Mouse (Mus musculus) hindbrain, embryonic 12.5 days (tissue): Measurements from ENCODE around the gene Lrba. TPM values are rescaled to one million over a fixed set of nuclear protein-coding genes. Genes with fewer than 3 reads are reported as not detected.

Experiments used
- ATAC-seq: fragments of 200-750 bp; cut with Nextera tagmentation; 2 replicates; pipeline ENCODE4 v1.8.0; 2017; ENCODE audit warnings: moderate TSS enrichment; ENCODE audit not compliant: low FRiP score
- H3K27ac ChIP-seq: fragments of 300-500 bp; sonication (generic); 2 replicates; pipeline ENCODE4 v1.5.1; 2016; ENCODE audit warnings: mild to moderate bottlenecking
- H3K27me3 ChIP-seq: fragments of 300-500 bp; sonication (generic); 2 replicates; pipeline ENCODE4 v1.6.1; 2016; ENCODE audit warnings: mild to moderate bottlenecking
- H3K36me3 ChIP-seq: fragments of 300-500 bp; sonication (generic); 2 replicates; pipeline ENCODE4 v1.6.1; 2016; ENCODE audit warnings: mild to moderate bottlenecking
- H3K4me1 ChIP-seq: fragments of 300-500 bp; sonication (generic); 2 replicates; pipeline ENCODE4 v1.6.1; 2016
- H3K4me2 ChIP-seq: fragments of 300-500 bp; sonication (generic); replicated peaks from 2 replicates; pipeline ENCODE4 v1.6.1; 2016; ENCODE audit warnings: mild to moderate bottlenecking
- H3K4me3 ChIP-seq: fragments of 300-500 bp; sonication (generic); 2 replicates; pipeline ENCODE4 v1.5.1; 2016; ENCODE audit warnings: mild to moderate bottlenecking
- H3K9ac ChIP-seq: fragments of 300-500 bp; sonication (generic); 2 replicates; pipeline ENCODE4 v1.6.1; 2016; ENCODE audit warnings: mild to moderate bottlenecking, moderate library complexity
- H3K9me3 ChIP-seq: fragments of 300-500 bp; sonication (generic); replicated peaks from 2 replicates; pipeline ENCODE4 v1.6.1; 2016; ENCODE audit warnings: mild to moderate bottlenecking
- WGBS: fragments of 180-500 bp; shearing (Covaris S2); methylation state at CpG from one replicate; pipeline ENCODE4 v1.1.7; 2016; 5-methylcytosine and 5-hydroxymethylcytosine counted together
- polyA plus RNA-seq: library from polyadenylated mRNA; unstranded; fragments of >200 nt; fragmentation: Nextera tagmentation; extraction: Ambion mirVana; gene quantifications from 2 replicates; pipeline ENCODE4 v1.2.1, GENCODE M21; 2016

The Lrba gene
- polyA plus RNA-seq, 1 experiment from 2014 or later: 8.4 TPM

DNA sequence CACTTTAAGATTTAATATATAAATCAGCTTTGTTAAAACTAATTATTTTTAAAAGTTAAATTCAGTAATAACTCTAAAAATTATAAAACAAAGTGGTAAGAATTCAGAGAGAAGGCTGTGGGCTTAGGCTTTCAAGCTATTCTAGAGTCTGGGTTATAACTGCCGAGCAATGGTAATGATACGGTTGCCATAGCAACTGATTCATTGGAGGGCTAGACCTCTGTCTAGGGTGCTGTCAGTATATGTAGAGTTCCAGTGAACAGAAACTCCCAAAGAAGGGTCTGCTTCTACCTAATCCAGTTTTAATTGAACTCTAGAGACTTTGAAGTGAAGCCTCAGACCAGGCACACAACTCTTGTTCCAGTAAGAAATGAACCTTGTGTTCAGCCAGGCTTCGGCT lies 377.8 kb downstream of the Lrba start:
- ATAC-seq: peak; percentile 75; the same call in 1 of the 2 replicates
- Histone ChIP-seq H3K36me3 (no peaks in the 10 kb centered on the region), H3K27me3 (no peaks in the 10 kb centered on the region), H3K9ac (no peak overlapping the region), H3K4me3 (no peak overlapping the region), H3K4me1 (peaks cover 3% of the 10 kb centered on the region), H3K9me3 (no peaks in the 10 kb centered on the region), H3K27ac (no peak overlapping the region), H3K4me2 (no peak overlapping the region)
- 56% methylated on average over 3 of the region's 3 CpGs for WGBS

DNA sequence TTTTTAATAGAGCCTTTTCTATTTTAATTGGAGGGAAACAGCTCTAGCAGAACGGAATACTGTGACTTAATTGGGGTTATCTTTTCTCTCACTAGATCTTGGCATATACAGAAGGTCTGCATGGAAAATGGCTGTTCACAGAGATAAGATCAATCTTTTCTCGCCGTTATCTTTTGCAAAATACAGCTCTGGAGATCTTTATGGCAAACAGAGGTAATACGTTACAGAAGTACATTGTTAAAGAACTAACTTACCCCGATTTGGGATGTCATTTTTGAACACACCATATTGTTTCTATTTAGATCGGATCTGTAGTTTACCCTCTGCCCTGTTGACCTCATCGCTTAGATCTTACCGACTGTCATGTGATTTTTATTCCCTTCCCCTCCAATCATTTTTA lies 381.3 kb downstream of the Lrba start:
- H3K27ac ChIP-seq: no peak overlapping the region
- no peak for ATAC-seq
- no peak overlapping the region for H3K4me2 ChIP-seq
- no peak overlapping the region for H3K9ac ChIP-seq
- no peaks in the 10 kb centered on the region for H3K36me3 ChIP-seq
- 84% methylated on average over 8 of the region's 8 CpGs for WGBS
- H3K4me3 ChIP-seq: no peak overlapping the region
- H3K9me3 ChIP-seq: no peaks in the 10 kb centered on the region
- no peaks in the 10 kb centered on the region for H3K27me3 ChIP-seq
- H3K4me1 ChIP-seq: peaks cover 3% of the 10 kb centered on the region

DNA sequence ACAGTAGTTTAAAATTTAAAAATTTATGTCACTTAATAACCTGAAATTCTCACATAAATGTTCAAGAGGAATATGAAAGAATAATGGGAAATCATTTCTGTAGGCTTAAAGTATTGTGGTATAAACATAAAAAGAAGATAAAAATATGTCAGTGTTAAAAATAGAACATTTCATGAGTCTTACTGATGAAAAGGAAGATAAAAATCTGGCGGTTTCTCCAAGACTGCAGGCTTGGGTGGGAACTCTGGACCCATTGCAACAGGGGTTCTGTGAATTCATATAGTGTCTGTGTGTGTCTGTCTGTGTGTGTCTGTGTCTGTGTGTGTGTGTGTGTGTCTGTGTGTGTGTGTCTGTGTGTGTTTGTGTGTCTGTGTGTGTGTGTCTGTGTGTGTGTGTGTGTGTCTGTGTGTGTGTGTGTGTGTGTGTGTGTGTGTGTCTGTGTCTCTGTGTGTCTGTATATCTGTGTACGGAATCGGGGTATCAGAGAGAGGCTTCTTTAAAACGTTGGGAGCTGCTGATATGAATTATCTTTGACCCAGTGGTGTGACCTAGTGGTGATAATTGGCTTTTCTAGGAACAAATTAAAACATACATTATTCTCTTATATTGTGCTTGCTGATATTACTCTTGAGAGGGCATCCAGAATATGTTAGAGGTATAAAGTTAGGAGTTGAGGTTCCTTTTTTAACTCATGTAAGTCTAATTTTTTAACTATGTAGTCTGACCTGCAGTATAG lies 402.7 kb downstream of the Lrba start:
- Histone ChIP-seq H3K9me3 (no peaks in the 10 kb centered on the region), H3K4me2 (no peak overlapping the region), H3K27ac (no peak overlapping the region), H3K4me3 (no peak overlapping the region), H3K36me3 (no peaks in the 10 kb centered on the region), H3K27me3 (no peaks in the 10 kb centered on the region), H3K4me1 (no peaks in the 10 kb centered on the region), H3K9ac (no peak overlapping the region)
- WGBS: 83% methylated on average over 4 of the region's 4 CpGs
- no peak for ATAC-seq

DNA sequence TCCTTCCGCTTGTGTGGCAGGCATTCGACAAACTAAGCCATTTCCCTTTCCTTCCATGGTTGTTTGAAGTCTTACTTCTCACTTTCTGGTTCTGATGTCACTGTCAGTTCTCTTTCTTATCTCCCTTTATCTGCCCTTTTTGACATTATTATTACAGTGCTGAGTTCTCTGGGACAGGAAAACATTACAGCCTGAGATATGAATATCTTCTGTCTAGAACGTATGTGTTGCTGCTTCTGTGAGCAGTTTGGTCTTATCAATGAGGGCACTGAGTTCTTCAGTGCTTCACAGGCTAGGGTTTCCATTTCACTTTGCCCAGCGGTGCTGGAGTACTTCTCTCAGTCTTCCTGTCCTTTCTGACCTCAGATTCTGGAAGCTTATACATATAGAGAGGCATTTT lies 404.9 kb downstream of the Lrba start:
- no peak for ATAC-seq
- Histone ChIP-seq H3K27me3 (no peaks in the 10 kb centered on the region), H3K9ac (no peak overlapping the region), H3K4me3 (no peak overlapping the region), H3K4me2 (no peak overlapping the region), H3K4me1 (no peaks in the 10 kb centered on the region), H3K36me3 (no peaks in the 10 kb centered on the region), H3K27ac (no peak overlapping the region), H3K9me3 (no peaks in the 10 kb centered on the region)
- 89% methylated on average over 4 of the region's 4 CpGs for WGBS

DNA sequence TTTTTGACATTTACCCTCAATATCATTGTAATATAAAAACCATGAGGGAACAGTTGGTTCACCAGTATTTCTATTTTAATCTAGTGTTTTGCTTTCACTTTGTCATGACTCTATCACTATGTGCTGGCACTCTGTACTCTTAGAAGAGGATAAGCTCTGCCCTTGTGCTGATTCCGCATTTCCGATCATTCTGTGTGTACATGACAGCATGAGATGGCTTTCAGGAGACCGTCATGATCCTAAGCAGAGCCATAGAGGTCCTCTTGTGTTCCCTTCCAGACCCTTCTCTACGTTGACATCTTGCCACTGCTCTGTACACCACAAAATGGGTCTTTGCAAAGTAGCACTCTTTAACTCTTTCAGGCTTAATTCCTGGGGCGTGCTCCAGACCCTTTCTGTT lies 411.0 kb downstream of the Lrba start:
- no peak overlapping the region for H3K27ac ChIP-seq
- no peak overlapping the region for H3K9ac ChIP-seq
- no peak for ATAC-seq
- no peaks in the 10 kb centered on the region for H3K9me3 ChIP-seq
- no peaks in the 10 kb centered on the region for H3K4me1 ChIP-seq
- H3K4me2 ChIP-seq: no peak overlapping the region
- 84% methylated on average over 5 of the region's 5 CpGs for WGBS
- H3K4me3 ChIP-seq: no peak overlapping the region
- no peaks in the 10 kb centered on the region for H3K36me3 ChIP-seq
- H3K27me3 ChIP-seq: no peaks in the 10 kb centered on the region

DNA sequence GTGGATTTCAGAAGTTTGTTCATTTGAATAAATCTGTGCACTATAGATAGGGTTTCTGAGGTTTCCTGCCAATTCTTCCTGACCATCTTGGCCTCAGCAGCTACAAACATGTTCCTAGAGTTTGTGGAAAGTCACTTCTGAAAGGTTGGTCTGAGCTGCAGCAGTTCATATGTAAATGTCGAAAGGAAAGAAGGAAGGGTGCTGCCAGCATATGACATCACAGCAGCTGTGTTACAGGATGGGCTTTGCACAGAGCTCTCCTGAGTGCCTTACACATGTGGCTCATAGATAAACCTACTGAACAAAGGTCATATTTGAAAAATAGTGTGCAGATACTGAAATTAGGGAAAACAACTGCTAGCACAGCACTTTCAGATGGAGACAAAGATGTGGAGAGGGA lies 411.5 kb downstream of the Lrba start:
- 56% methylated on average over 1 of the region's 1 CpGs for WGBS
- Histone ChIP-seq H3K36me3 (no peaks in the 10 kb centered on the region), H3K4me1 (no peaks in the 10 kb centered on the region), H3K9ac (no peak overlapping the region), H3K27me3 (no peaks in the 10 kb centered on the region), H3K4me2 (no peak overlapping the region), H3K27ac (no peak overlapping the region), H3K4me3 (no peak overlapping the region), H3K9me3 (no peaks in the 10 kb centered on the region)
- ATAC-seq: no peak

DNA sequence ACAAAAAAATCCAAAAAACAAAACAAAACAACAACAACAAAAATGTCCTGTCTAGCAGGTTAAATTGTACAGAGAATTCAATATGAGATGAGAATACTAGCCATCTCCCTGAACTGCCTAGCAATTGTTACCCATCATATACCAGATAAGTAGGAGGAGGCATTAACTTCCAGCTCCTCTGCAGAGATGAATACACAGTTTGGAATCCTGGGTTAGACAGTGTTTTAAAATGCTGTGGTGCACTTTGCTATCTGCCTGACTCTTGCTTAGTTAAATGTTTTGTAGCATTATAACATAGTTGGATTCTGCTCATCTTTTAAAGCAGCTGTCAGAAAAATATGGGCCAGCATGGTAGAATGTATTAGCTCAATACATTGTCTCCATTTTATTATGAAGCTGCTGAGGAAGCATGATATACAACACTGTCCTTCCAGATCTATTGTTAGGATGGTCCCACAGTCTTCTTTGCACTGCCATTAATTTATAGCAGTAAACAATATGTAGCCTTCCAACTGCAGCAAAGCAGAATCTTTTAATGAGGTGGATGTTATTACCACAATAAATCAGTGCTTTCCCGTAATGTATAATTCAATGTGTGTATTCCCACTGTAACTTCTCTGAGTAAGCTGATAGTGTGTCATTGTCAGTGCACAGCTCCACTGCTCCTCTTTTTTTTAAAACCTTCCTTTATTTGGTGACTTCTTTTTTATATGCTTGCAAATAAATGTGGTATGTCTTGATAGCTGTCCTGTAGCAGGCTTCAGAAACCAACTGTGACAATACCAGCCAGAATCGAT lies 414.3 kb downstream of the Lrba start:
- no peaks in the 10 kb centered on the region for H3K27me3 ChIP-seq
- no peaks in the 10 kb centered on the region for H3K4me1 ChIP-seq
- WGBS: 74% methylated on average over 2 of the region's 2 CpGs
- H3K36me3 ChIP-seq: no peaks in the 10 kb centered on the region
- no peak overlapping the region for H3K4me2 ChIP-seq
- H3K9ac ChIP-seq: no peak overlapping the region
- peak overlapping the region; percentile 62; the same call in 1 of the 2 replicates for H3K27ac ChIP-seq
- H3K9me3 ChIP-seq: no peaks in the 10 kb centered on the region
- no peak overlapping the region for H3K4me3 ChIP-seq
- no peak for ATAC-seq

DNA sequence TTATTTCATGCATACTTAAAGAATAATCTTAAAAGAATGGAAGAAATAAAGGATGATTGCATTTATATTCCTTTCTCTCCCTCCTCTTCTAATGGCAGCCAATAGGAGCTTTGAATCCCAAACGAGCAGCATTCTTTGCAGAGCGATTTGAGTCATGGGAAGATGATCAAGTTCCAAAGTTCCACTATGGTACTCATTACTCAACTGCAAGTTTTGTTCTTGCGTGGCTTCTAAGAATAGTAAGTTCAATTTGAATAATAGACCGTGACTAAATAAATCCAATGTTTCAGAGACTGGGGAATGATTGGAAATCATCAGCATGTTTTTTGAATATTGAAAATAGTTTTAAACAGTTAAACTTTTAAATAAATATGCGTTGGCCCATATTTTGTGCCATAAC lies 416.9 kb downstream of the Lrba start:
- H3K27ac ChIP-seq: no peak overlapping the region
- no peak overlapping the region for H3K9ac ChIP-seq
- no peak overlapping the region for H3K4me3 ChIP-seq
- 83% methylated on average over 5 of the region's 5 CpGs for WGBS
- no peaks in the 10 kb centered on the region for H3K27me3 ChIP-seq
- ATAC-seq: no peak
- no peaks in the 10 kb centered on the region for H3K4me1 ChIP-seq
- H3K36me3 ChIP-seq: no peaks in the 10 kb centered on the region
- H3K4me2 ChIP-seq: no peak overlapping the region
- no peaks in the 10 kb centered on the region for H3K9me3 ChIP-seq

DNA sequence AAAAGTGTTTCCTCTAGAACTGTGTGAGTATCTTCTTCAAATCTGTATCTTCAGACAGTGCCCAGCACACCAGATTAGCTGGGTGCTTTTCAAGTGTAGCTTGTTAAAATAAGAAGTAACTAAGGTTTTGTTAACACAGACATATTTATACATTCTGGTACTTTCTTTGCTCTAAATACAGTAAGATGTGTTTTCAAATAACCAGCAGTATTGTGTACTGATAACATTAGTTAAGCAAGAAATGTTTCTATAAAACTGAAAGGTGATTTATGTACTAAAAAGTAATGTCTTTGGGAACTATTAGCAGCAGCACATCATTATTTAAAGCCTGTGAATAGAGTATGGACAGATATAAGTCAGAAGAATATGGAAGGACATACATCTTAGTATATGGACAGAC lies 417.3 kb downstream of the Lrba start:
- Histone ChIP-seq H3K9ac (no peak overlapping the region), H3K4me2 (no peak overlapping the region), H3K4me3 (no peak overlapping the region), H3K4me1 (no peaks in the 10 kb centered on the region), H3K9me3 (no peaks in the 10 kb centered on the region), H3K27ac (no peak overlapping the region), H3K27me3 (no peaks in the 10 kb centered on the region), H3K36me3 (no peaks in the 10 kb centered on the region)
- ATAC-seq: no peak

DNA sequence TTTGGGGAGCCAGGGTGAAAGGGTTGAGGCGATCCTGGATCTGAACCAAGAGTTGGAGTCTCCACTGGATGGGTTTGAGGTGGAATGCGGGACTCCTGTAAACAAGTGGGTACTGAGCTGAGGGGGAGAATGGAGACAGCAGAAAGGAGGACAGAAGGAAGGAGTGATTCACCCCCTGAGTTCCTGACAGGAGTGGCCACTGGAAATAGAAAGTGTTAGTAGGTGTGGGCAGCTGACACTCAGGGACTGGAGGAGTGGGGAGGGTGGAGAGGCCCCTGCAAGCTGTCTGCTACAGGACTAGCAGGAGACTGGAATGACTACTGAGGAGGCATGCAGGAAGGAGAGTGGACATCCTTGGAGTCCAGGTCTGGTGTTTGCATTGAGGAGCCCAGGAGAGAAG lies 422.3 kb downstream of the Lrba start:
- no peak overlapping the region for H3K4me3 ChIP-seq
- no peaks in the 10 kb centered on the region for H3K27me3 ChIP-seq
- ATAC-seq: no peak
- no peak overlapping the region for H3K9ac ChIP-seq
- 79% methylated on average over 2 of the region's 2 CpGs for WGBS
- H3K9me3 ChIP-seq: no peaks in the 10 kb centered on the region
- no peaks in the 10 kb centered on the region for H3K4me1 ChIP-seq
- H3K36me3 ChIP-seq: no peaks in the 10 kb centered on the region
- H3K27ac ChIP-seq: no peak overlapping the region
- H3K4me2 ChIP-seq: no peak overlapping the region

DNA sequence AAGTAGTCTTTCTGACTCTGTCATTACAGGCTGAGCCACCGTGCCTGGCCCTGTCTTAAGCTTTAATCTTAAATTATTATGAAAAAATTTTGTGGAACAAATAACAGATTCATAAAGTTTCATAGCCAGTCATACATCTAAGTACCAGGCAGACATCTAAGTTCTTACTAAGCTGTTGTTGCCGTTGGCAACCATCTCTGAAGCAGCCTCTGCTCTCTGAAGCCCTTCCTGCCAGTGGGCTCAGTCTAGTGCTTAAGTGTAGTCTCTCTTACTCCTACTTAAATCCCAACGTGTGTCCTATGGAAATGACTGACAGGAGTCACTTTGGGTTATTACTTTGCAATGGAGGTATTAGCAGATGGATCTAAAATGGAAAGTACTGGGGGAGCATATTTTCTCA lies 426.5 kb downstream of the Lrba start:
- Histone ChIP-seq H3K9ac (no peak overlapping the region), H3K36me3 (no peaks in the 10 kb centered on the region), H3K4me1 (no peaks in the 10 kb centered on the region), H3K4me3 (no peak overlapping the region), H3K9me3 (no peaks in the 10 kb centered on the region), H3K27ac (no peak overlapping the region), H3K27me3 (no peaks in the 10 kb centered on the region), H3K4me2 (no peak overlapping the region)
- WGBS: 71% methylated on average over 3 of the region's 3 CpGs
- no peak for ATAC-seq

DNA sequence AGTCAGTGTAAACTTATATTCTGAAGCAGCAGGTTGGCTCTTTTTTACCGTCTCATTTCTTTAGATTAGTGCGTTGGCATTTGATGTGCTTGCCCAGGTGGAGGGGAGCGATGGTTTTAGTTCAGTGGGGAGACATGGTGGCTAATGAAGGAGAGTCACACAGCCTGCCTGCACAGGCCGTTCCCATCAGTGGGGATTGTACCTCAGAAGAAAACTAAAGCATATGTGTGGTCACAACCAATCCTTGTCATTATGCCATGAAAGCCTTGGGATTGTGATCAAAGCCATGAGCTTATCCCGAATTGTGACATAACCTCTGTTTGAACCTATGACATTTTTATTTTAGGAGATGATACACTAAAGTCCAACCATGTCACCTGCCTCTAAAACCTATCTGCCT lies 434.8 kb downstream of the Lrba start:
- H3K9me3 ChIP-seq: no peaks in the 10 kb centered on the region
- no peak overlapping the region for H3K9ac ChIP-seq
- no peak overlapping the region for H3K4me2 ChIP-seq
- no peak overlapping the region for H3K4me3 ChIP-seq
- 82% methylated on average over 5 of the region's 5 CpGs for WGBS
- no peaks in the 10 kb centered on the region for H3K27me3 ChIP-seq
- H3K27ac ChIP-seq: no peak overlapping the region
- H3K4me1 ChIP-seq: no peaks in the 10 kb centered on the region
- no peaks in the 10 kb centered on the region for H3K36me3 ChIP-seq
- ATAC-seq: no peak

DNA sequence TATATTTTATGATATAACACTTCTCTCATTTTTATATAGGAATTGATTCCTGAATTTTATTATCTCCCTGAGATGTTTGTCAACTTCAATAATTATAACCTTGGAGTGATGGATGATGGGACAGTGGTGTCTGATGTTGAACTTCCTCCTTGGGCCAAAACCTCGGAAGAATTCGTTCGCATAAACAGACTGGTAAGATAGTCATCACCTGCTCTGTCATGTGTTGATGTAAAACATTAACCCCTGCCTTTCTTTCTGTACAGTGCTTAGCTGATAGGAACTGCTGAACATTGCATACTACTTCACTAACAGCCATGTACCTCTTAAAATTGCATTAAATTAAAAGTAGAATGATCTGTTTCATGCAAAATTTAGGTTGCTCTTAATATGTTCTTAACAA lies 439.9 kb downstream of the Lrba start:
- no peak overlapping the region for H3K4me2 ChIP-seq
- H3K9ac ChIP-seq: no peak overlapping the region
- H3K27me3 ChIP-seq: no peaks in the 10 kb centered on the region
- ATAC-seq: no peak
- H3K27ac ChIP-seq: no peak overlapping the region
- no peaks in the 10 kb centered on the region for H3K4me1 ChIP-seq
- WGBS: 53% methylated on average over 3 of the region's 3 CpGs
- H3K36me3 ChIP-seq: no peaks in the 10 kb centered on the region
- no peaks in the 10 kb centered on the region for H3K9me3 ChIP-seq
- no peak overlapping the region for H3K4me3 ChIP-seq
